Mouse (Mus musculus) adrenal gland, adult (tissue): ENCODE results near the gene Opalin.

Experiments used
- DNase-seq, 2 experiments: peaks; one replicate each; pipeline ENCODE4 v3.0.0; 2022 to 2023; ENCODE audit warnings: low spot score in 1 of 2; ENCODE audit not compliant: inconsistent age in 2 of 2

Gene Opalin

GRCm38 (mm10) chr19:41015951-41016716 lies 60.8 kb downstream of the Opalin start:
- DNase-seq = peak; percentile 17 to 72

GRCm38 (mm10) chr19:41014003-41014402 lies 62.9 kb downstream of the Opalin start:
- DNase-seq = no peak

DNA sequence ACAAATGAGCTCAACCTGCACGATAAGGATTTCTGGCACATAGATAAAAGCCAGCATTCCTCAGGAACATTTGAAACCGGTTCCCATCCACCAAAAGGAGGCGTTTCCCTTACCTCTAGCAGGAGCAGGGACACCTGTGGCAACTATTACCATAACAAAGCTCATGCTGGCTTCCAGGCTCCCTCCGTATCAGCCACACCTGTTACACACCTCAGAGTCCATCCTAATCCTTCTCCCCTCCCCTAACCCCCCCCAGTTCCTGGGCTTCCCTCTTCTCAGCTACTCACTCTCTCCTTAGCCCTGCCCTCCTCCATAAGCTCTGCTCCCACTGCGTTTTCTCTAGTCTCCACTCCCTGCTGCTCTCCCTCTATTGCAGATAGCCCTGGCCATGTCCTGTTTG lies 63.3 kb downstream of the Opalin start:
- no peak for DNase-seq
